Mouse (Mus musculus) limb, embryonic 11.5 days (tissue): ENCODE data around the gene Fgf10. TPM values are rescaled to one million over a fixed set of nuclear protein-coding genes. Genes with fewer than 3 reads are reported as not detected.

ENCODE experiments used
- ATAC-seq: fragments of 200-750 bp; cut with Nextera tagmentation; 2 replicates; pipeline ENCODE4 v1.8.0; 2017; ENCODE audit warnings: low read depth; ENCODE audit not compliant: insufficient number of reproducible peaks, low FRiP score, low TSS enrichment
- DNase-seq: peaks from one replicate; pipeline ENCODE4 v3.0.0-alpha.2; 2015; ENCODE audit warnings: low spot score
- H3K27ac ChIP-seq: fragments of 300-500 bp; sonication (generic); replicated peaks from 2 replicates; pipeline ENCODE4 v1.5.1; 2014; ENCODE audit warnings: low read depth, mild to moderate bottlenecking, low read length
- H3K27me3 ChIP-seq: fragments of 300-500 bp; sonication (generic); 2 replicates; pipeline ENCODE4 v1.6.1; 2014; ENCODE audit warnings: mild to moderate bottlenecking, low read length, mixed read lengths; ENCODE audit not compliant: control insufficient read depth, insufficient read depth
- H3K36me3 ChIP-seq: fragments of 300-500 bp; sonication (generic); 2 replicates; pipeline ENCODE4 v1.6.1; 2014; ENCODE audit warnings: mild to moderate bottlenecking, low read length, moderate library complexity, mixed read lengths; ENCODE audit not compliant: control insufficient read depth, insufficient read depth
- H3K4me1 ChIP-seq: fragments of 300-500 bp; sonication (generic); 2 replicates; pipeline ENCODE4 v1.6.1; 2014; ENCODE audit warnings: low read length, mixed read lengths; ENCODE audit not compliant: control insufficient read depth, insufficient read depth
- H3K4me2 ChIP-seq: fragments of 300-500 bp; sonication (generic); 2 replicates; pipeline ENCODE4 v1.6.1; 2014; ENCODE audit warnings: low read depth, mild to moderate bottlenecking, moderate library complexity; ENCODE audit not compliant: severe bottlenecking
- H3K4me3 ChIP-seq: fragments of 300-500 bp; sonication (generic); 2 replicates; pipeline ENCODE4 v1.5.1; 2014; ENCODE audit warnings: low read depth, low read length
- H3K9ac ChIP-seq: fragments of 300-500 bp; sonication (generic); 2 replicates; pipeline ENCODE4 v1.6.1; 2014; ENCODE audit warnings: mild to moderate bottlenecking, low read length
- H3K9me3 ChIP-seq: fragments of 300-500 bp; sonication (generic); 2 replicates; pipeline ENCODE4 v1.6.1; 2016; ENCODE audit warnings: low read length; ENCODE audit not compliant: control insufficient read depth
- WGBS: fragments of 180-500 bp; shearing (Covaris S2); extraction: QIAGEN DNeasy Blood & Tissue Kit; methylation state at CpG from one replicate; pipeline ENCODE4 v1.1.7; 2014; 5-methylcytosine and 5-hydroxymethylcytosine counted together
- polyA plus RNA-seq: library from polyadenylated mRNA; unstranded; fragments of >200 nt; fragmentation: Nextera tagmentation; extraction: Ambion mirVana; gene quantifications from 2 replicates; pipeline ENCODE4 v1.2.1, GENCODE M21; 2014

Fgf10 gene
- polyA plus RNA-seq, 1 experiment from 2014 or later: 13.0 TPM

DNA sequence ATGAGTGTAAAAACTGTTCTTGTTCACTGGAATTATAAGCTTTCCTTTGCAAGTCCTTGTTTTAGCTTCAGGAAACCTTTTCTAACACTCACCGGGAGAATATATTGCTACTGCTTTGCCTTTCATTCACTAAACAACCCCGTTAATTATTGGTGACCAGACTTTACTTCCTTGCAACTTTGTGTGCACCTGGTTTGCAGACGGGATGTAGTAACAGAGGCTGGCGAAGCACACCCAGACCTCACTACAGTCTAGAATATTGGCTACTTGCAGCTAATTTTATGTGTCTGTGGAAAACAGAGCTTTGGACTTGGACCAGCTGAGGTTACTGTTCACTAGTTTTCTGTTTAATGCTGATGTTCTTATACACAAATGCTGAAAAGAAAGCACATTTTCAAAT, 155.5 kb downstream of the Fgf10 start:
- Histone ChIP-seq H3K27me3 (no peaks in the 10 kb centered on the region), H3K4me3 (no peak overlapping the region), H3K4me2 (no peak overlapping the region), H3K27ac (peak overlapping the region; percentile 42; the same call in 1 of the 2 replicates), H3K9ac (no peak overlapping the region), H3K9me3 (no peaks in the 10 kb centered on the region), H3K36me3 (no peaks in the 10 kb centered on the region), H3K4me1 (no peaks in the 10 kb centered on the region)
- DNase-seq (peak; percentile 49), ATAC-seq (peak; percentile 82; the same call in 1 of the 2 replicates)
- WGBS: 11% methylated on average over 4 of the region's 4 CpGs

DNA sequence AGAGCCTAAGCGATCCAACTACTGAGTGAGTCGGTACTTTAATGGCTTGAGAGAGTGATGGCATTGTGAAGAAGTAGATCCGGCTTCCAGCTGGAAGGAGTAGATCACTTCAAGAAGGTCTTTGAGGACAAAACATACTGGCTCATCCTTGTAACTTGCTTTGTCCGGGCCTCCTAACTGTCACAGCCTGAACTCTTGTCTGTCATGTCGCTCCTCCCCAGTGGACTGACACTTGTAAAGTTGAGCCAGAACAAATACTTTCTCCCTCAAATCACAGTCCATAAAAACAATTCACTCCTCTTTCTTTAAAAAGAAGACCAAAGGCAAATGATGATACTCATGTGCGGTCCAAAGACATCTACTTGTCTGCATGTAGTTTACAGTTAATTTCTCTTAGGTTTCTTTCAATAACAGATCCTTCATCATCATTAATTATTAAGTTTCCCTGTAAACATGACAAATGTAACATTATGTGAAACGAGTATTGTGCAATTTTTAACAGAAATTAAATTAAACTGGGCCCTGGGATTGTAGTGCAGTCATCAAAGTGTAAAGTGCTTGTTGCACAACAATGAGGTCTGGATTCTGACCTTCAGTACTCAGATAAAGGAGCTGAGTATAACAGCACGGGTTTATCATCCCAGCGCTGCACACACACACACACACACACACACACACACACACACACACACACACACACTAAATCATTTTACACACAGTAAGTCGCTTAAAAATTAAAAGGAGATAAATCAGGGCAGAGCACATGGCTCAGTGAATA, 159.2 kb downstream of the Fgf10 start:
- no peaks in the 10 kb centered on the region for H3K27me3 ChIP-seq
- WGBS: 88% methylated on average over 10 of the region's 10 CpGs
- no peaks in the 10 kb centered on the region for H3K36me3 ChIP-seq
- no peaks in the 10 kb centered on the region for H3K4me1 ChIP-seq
- DNase-seq (no peak), ATAC-seq (no peak)
- H3K4me2 ChIP-seq: no peak overlapping the region
- no peaks in the 10 kb centered on the region for H3K9me3 ChIP-seq
- no peak overlapping the region for H3K27ac ChIP-seq
- H3K4me3 ChIP-seq: no peak overlapping the region
- no peak overlapping the region for H3K9ac ChIP-seq

DNA sequence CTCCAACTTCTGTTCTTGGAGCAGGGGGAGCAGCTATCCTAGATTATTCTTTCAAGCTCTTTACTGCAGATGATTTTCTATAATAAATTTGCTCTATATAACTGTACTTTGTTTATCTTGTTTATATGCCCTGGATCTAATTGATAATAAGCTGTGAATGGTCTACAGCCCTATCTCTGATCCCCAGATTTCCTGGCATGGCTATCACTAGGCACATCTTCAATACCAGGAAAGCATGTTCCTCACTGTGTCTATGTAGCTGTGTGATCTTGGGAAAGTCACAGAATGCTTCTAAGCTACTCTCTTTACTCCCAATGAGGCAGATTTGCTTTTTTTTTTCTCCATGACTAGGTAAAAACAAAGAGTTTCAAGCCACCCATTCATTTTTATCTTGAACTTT, 164.4 kb downstream of the Fgf10 start:
- Histone ChIP-seq H3K4me3 (no peak overlapping the region), H3K27me3 (no peaks in the 10 kb centered on the region)
- ATAC-seq: no peak

DNA sequence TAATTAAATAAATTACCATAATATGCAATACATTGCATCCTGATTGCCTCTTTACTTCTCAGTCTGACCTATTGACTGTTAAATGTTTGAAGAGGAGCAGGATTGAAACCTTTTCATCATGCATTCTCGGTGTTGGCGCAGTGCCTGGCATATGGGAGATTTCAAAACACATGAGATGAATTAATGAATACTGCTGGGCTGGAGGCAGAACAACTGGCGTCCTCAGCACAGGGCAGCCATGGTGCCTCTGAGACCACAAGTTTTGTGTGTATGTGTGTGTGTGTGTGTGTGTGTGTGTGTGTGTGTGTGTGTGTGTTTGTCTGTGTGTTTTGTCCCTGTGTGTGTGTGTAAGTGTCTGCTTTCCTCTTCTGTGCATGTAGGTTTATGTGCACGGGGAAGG, 165.5 kb downstream of the Fgf10 start:
- Histone ChIP-seq H3K9me3 (no peaks in the 10 kb centered on the region), H3K27me3 (no peaks in the 10 kb centered on the region), H3K36me3 (no peaks in the 10 kb centered on the region), H3K4me2 (no peak overlapping the region), H3K4me1 (no peaks in the 10 kb centered on the region), H3K9ac (no peak overlapping the region), H3K27ac (no peak overlapping the region), H3K4me3 (no peak overlapping the region)
- DNase-seq (no peak), ATAC-seq (no peak)
- WGBS: 81% methylated on average over 4 of the region's 4 CpGs

More for the DNA sequence above, 164.4 kb downstream of the Fgf10 start:
- Histone ChIP-seq H3K4me1 (no peaks in the 10 kb centered on the region), H3K4me2 (no peak overlapping the region), H3K27ac (no peak overlapping the region), H3K36me3 (no peaks in the 10 kb centered on the region), H3K9me3 (no peaks in the 10 kb centered on the region), H3K9ac (no peak overlapping the region)
- no peak for DNase-seq
